Mouse (Mus musculus) thymus, postnatal 4 days (tissue): Measurements from ENCODE around the gene Mycs.

Experiments used
- DNase-seq: peaks from one replicate; pipeline ENCODE4 v3.0.0; 2021

Mycs gene

DNA sequence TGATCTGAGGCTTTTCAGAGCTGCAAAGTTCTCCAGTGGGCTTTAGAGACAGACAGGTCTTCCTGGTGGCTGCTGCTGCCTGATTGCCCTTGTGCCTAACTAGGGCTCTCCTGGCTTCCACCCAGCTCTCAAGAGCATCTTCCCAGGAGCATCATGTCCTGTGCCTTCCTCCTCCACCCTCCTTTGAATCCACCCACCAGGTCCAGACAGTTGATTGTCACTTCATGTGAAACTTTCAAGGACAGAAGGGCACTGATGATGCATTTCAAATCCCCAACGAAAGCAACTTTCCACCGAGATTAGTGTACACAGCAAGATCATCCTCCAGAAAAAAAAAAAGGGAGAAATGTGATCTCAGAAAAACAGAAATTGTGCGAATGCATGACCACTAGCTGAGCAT lies at the start of gene Mycs:
Gene Mycs (minus strand): TSS at position 101 of the 400 bp plus-strand sequence.
- DNase-seq: no peak

DNA sequence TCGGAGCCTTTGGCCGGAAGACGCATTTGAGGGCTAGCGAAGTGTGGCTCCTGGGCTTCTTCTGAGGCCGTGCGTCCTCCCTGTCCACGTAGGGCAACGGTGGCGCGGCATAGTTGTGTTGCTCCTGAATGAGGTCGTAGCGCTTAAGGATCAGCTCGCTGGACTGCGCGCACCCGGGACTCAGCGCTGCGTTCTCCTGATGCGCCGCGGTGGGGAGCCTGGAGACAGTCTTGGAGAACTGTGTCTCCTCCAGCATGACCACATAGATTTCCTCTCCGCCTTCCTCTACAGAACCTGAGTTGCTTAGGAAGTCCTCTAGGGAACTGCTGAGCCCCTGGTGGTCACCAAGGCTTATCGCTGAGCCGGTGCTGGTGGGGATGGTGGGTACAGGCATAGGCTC lies 1.0 kb downstream of the Mycs start:
- no peak for DNase-seq
